In the genomic region with DNA sequence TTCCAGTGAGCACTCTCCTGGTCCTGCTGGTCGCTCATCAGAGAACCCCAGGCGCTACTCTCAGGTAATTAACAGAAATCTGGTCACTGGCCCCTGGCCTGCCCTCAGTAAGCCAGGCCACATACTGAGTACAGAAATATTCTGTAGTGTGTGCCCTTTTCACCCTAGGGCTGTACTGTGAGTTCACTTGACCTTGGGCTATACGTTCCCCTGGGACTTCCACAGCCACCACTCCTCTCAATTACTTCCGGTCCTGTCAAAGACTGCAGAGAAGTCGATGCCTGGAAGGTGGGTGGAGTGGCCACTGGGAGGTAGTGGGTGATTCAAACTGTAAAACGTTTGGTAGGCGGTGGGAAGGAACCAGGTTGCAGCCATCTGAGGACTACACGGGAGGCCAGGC, we compare ENCODE assay signal across 16 mouse cellular contexts.
"Had no signal": no experiment of that assay in that cellular context is flagged by ENCODE, and none has a peak within 500 bp of the region (broad histone marks: within the 10 kb centered on the region; RNA-seq: fewer than 3 reads in every experiment).

No protein-coding gene starts in this region.

- DNase-seq: kidney, adult 8-10 months; kidney, postnatal 10 days; kidney, postnatal 4 days; lung, embryonic 14.5 days; lung, postnatal 10 days; lung, postnatal 4 days; right cerebral cortex, adult 18-20 months; thymus, adult 2 months; thymus, postnatal 25 days had no signal

- H3K9me3 ChIP-seq: liver, embryonic 12.5 days; midbrain, embryonic 12.5 days; neural tube, embryonic 15.5 days had no signal

- H3K27me3 ChIP-seq: liver, embryonic 12.5 days; midbrain, embryonic 12.5 days; neural tube, embryonic 15.5 days had no signal

- ATAC-seq: intestine, postnatal 0 days; liver, embryonic 12.5 days; midbrain, embryonic 16.5 days had no signal

- H3K4me1 ChIP-seq: liver, embryonic 12.5 days; megakaryocyte, embryonic 14.5 days had no signal

- H3K36me3 ChIP-seq: liver, embryonic 12.5 days; midbrain, embryonic 12.5 days; neural tube, embryonic 15.5 days had no signal

- H3K4me2 ChIP-seq: liver, embryonic 12.5 days; lung, embryonic 14.5 days; midbrain, embryonic 12.5 days; neural tube, embryonic 15.5 days had no signal

- H3K9ac ChIP-seq: liver, embryonic 12.5 days; lung, embryonic 14.5 days; midbrain, embryonic 12.5 days; neural tube, embryonic 15.5 days had no signal

- H3K4me3 ChIP-seq: layer of hippocampus, adult 2 months; liver, embryonic 12.5 days; megakaryocyte, embryonic 14.5 days; midbrain, embryonic 12.5 days; neural tube, embryonic 15.5 days had no signal

- H3K27ac ChIP-seq: layer of hippocampus, adult 2 months; liver, embryonic 12.5 days; midbrain, embryonic 12.5 days; neural tube, embryonic 15.5 days had no signal
